Mouse (Mus musculus) stomach, postnatal 0 days (tissue): Measurements from ENCODE around the gene Gm10337.

Source experiments
- CTCF ChIP-seq: IDR thresholded peaks from 2 replicates; pipeline ENCODE4 v1.5.1; 2016; ENCODE audit warnings: antibody characterized with exemption, low read depth, mild to moderate bottlenecking, moderate library complexity
- EP300 ChIP-seq: optimal IDR thresholded peaks from 2 replicates; pipeline ENCODE3; 2016; ENCODE audit warnings: antibody characterized with exemption

- TF ChIP-seq EP300 (no peak), CTCF (no peak)
These were observed 4.2 kb upstream of the Gm10337 start for GRCm38 (mm10) chr15:102499370-102499769.
